Mouse (Mus musculus): ENCODE data around the gene Lrrc51. TPM values are rescaled to one million over a fixed set of nuclear protein-coding genes. Genes with fewer than 3 reads are reported as not detected.
"Not testable (repeated sequence)": the region's sequence is repeated elsewhere in the genome, so short reads cannot be mapped to it uniquely, and the experiment has no call there.

Lrrc51 gene
- polyA plus RNA-seq, 1 experiment: 8.8 TPM

DNA sequence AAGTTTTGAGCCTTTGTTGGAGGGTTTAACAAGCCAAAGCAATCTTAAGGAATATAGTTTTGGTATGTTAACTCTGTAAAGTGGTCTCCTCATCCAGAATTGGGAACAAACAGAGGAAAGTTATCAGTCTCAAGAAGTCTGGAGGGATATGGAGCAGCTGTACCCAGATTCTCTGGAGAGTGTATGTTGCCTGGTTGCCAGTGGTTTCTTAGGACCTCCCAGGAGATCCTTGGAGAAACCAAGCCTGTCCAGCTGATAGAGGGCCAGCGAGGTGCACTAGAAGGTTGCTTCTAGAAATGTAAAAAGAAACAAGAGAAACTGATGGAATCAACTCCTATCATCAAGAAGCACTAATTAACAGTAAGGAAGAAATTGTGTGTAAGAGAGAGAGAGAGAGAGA, 18.0 kb upstream of the Lrrc51 start:
- Histone ChIP-seq H3K4me2 (ENCODE audit: low read depth) (peak overlapping the region; percentile 52), H3K4me3 (no peak overlapping the region), H3K36me3 (ENCODE audit: control insufficient read depth, insufficient read depth) (no peaks in the 10 kb centered on the region), H3ac (ENCODE audit: control insufficient read depth, insufficient read length) (no peak overlapping the region), H3K79me2 (ENCODE audit: control insufficient read depth, insufficient read depth) (peaks cover 60% of the 10 kb centered on the region), H3K27me3 (ENCODE audit: control insufficient read depth, insufficient read depth, insufficient read length) (no peaks in the 10 kb centered on the region)
- TF ChIP-seq CEBPB (IDR thresholded peaks at IDR 0.05; ENCODE audit: insufficient read depth, poor library complexity, severe bottlenecking) (no peak), MAX (IDR thresholded peaks at IDR 0.05; ENCODE audit: low read depth) (no peak), E2F4 (IDR thresholded peaks at IDR 0.05; ENCODE audit: insufficient read depth) (no peak), MYOD1 (IDR thresholded peaks at IDR 0.05; ENCODE audit: control insufficient read depth in 1 of 3, insufficient read length in 2 of 3, low read depth in 2 of 3) (no peak), TCF3 (IDR thresholded peaks at IDR 0.05; ENCODE audit: insufficient read length, low read depth) (no peak)

DNA sequence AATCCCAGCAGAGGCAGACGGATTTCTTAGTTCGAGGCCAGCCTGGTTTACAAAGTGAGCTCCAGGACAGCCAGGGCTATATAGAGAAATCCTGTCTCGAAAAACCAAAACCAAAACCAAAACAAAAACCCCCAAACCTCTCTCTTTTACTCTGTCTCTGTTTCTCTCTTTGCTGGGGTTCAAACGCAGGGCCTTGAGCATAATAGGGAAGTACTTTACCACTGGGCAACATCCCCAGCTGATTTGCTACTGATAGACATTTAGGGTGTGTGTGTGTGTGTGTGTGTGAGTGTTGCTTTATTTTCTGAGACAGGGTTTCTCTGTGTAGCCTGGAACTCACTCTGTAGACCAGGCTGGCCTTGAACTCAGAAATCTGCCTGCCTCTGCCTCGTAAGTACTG, 15.3 kb upstream of the Lrrc51 start:
- H3K4me2 ChIP-seq (ENCODE audit: low read depth); H3K4me3 ChIP-seq; H3K36me3 ChIP-seq (ENCODE audit: control insufficient read depth, insufficient read depth); H3K27me3 ChIP-seq (ENCODE audit: control insufficient read depth, insufficient read depth, insufficient read length); H3ac ChIP-seq (ENCODE audit: control insufficient read depth, insufficient read length): not testable (repeated sequence)
- peaks cover 48% of the 10 kb centered on the region for H3K79me2 ChIP-seq (ENCODE audit: control insufficient read depth, insufficient read depth)

DNA sequence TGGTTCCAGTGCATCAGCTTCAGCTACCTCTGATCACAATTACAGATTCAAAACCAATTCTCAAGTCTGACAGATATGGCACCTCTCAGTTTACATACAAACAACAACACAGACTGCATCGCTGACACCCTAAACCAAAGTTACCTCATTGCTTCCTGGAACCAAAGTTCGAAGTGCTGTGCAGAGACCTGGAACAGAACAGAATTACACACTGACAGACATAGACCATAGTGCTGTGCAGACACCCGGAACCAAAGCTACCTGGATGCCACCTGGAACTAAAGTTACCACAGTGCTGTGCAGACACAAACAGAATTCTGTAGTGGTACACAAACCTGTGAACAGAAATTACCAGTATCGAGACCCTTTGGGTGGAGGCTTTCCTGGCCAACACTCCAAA, 6.1 kb upstream of the Lrrc51 start:
- TF ChIP-seq TCF12 (IDR thresholded peaks at IDR 0.05; ENCODE audit: insufficient read depth, poor library complexity, severe bottlenecking) (no peak), REST (IDR thresholded peaks at IDR 0.05; ENCODE audit: insufficient read depth, insufficient read length) (no peak), POLR2AphosphoS2 (IDR thresholded peaks at IDR 0.05; ENCODE audit: insufficient read length, low read depth) (no peak)
- Histone ChIP-seq H3ac (ENCODE audit: control insufficient read depth, insufficient read length) (no peak overlapping the region), H3K4me2 (ENCODE audit: low read depth) (no peak overlapping the region), H3K4me3 (no peak overlapping the region), H3K36me3 (ENCODE audit: control insufficient read depth, insufficient read depth) (no peaks in the 10 kb centered on the region), H3K27me3 (ENCODE audit: control insufficient read depth, insufficient read depth, insufficient read length) (no peaks in the 10 kb centered on the region), H3K79me2 (ENCODE audit: control insufficient read depth, insufficient read depth) (peaks cover 72% of the 10 kb centered on the region)

DNA sequence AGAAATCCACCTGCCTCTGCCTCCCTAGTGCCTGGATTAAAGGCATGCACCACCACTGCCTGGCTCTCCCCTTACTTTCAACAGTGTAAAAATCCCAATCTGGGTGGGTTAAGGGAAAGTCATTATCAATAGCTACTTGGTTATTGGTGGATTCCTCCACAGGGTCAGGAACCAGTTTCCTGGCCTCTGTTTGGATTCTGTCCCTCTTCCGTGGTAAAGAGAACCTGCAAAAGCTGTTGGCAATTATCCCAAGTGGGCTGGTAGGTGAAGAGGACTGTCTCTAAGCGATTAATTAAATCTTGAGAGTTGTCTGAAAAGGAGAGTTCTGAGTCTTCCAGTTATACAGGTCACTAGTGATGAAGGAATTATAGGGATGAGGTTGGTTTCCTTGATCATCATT, 4.7 kb upstream of the Lrrc51 start:
- TF ChIP-seq TCF3 (IDR thresholded peaks at IDR 0.05; ENCODE audit: insufficient read length, low read depth) (no peak), E2F4 (IDR thresholded peaks at IDR 0.05; ENCODE audit: insufficient read depth) (no peak), POLR2A (IDR thresholded peaks at IDR 0.05; ENCODE audit: insufficient read length, low read depth) (no peak), MYOG (IDR thresholded peaks at IDR 0.05; ENCODE audit: control insufficient read depth in 1 of 3, insufficient read depth in 1 of 3, insufficient read length in 2 of 3, low read depth in 2 of 3) (no peak), CEBPB (IDR thresholded peaks at IDR 0.05; ENCODE audit: insufficient read depth, poor library complexity, severe bottlenecking) (no peak), MAX (IDR thresholded peaks at IDR 0.05; ENCODE audit: low read depth) (no peak), USF1 (IDR thresholded peaks at IDR 0.05; ENCODE audit: low read depth) (no peak), POLR2AphosphoS2 (IDR thresholded peaks at IDR 0.05; ENCODE audit: insufficient read length, low read depth) (no peak), REST (IDR thresholded peaks at IDR 0.05; ENCODE audit: insufficient read depth, insufficient read length) (no peak)
- Histone ChIP-seq H3K79me2 (ENCODE audit: control insufficient read depth, insufficient read depth) (peaks cover 82% of the 10 kb centered on the region), H3K4me2 (ENCODE audit: low read depth) (no peak overlapping the region), H3K36me3 (ENCODE audit: control insufficient read depth, insufficient read depth) (no peaks in the 10 kb centered on the region), H3K4me3 (no peak overlapping the region), H3K27me3 (ENCODE audit: control insufficient read depth, insufficient read depth, insufficient read length) (no peaks in the 10 kb centered on the region), H3ac (ENCODE audit: control insufficient read depth, insufficient read length) (no peak overlapping the region)

DNA sequence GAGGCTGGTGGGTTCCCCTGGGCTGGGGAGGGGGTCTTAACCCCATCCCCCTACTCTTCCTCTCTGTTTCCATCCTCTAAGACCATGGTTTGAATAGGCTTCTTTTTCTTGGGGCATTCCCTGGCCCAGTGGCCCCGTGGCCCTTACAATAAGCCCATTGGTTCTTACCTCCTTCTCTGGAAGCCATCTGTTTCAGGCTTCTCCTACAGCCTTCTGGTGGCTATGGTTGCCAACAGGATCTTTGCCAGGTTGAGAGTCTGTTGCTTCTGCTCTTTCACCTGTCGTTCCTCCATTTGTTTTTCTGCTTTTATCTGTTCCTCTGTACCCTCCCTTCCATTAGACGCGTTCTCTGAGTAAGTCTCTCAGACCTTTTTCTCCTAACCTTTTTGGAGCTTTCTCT, 3.9 kb upstream of the Lrrc51 start:
- no peak overlapping the region for H3ac ChIP-seq (ENCODE audit: control insufficient read depth, insufficient read length)

DNA sequence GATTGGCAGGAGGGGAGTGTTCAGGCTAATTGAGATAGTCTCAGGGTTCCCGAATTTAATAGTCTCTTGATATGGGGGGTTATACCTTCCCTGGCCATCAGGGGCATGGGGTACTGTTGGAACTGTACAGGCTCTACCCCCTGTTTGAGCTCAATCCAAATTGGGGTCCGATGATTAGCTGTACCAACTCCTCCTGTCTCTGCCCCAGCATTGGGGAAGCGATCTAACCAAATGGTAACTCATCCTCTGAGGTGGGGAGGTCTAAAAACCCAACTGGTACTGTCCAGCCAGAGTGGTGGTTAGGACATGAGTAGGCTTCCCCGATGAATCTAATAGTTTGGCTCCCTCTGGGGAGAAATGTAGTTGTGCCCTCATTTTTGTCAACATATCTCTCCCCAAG, 3.3 kb upstream of the Lrrc51 start:
- no peak for TF ChIP-seq TCF12 (IDR thresholded peaks at IDR 0.05; ENCODE audit: insufficient read depth, poor library complexity, severe bottlenecking)
- TF ChIP-seq USF1 (IDR thresholded peaks at IDR 0.05; ENCODE audit: low read depth): no peak
- no peak for TF ChIP-seq E2F4 (IDR thresholded peaks at IDR 0.05; ENCODE audit: insufficient read depth)
- no peak for TF ChIP-seq MYOG (IDR thresholded peaks at IDR 0.05; ENCODE audit: control insufficient read depth in 1 of 3, insufficient read depth in 1 of 3, insufficient read length in 2 of 3, low read depth in 2 of 3)
- TF ChIP-seq CEBPB (IDR thresholded peaks at IDR 0.05; ENCODE audit: insufficient read depth, poor library complexity, severe bottlenecking): no peak
- no peak for TF ChIP-seq TCF3 (IDR thresholded peaks at IDR 0.05; ENCODE audit: insufficient read length, low read depth)
- no peak for TF ChIP-seq MAX (IDR thresholded peaks at IDR 0.05; ENCODE audit: low read depth)
- TF ChIP-seq POLR2AphosphoS2 (IDR thresholded peaks at IDR 0.05; ENCODE audit: insufficient read length, low read depth): no peak
- no peak overlapping the region for H3K4me2 ChIP-seq (ENCODE audit: low read depth)
- peaks cover 91% of the 10 kb centered on the region for H3K79me2 ChIP-seq (ENCODE audit: control insufficient read depth, insufficient read depth)
- no peak overlapping the region for H3ac ChIP-seq (ENCODE audit: control insufficient read depth, insufficient read length)
- H3K4me3 ChIP-seq: no peak overlapping the region
- H3K36me3 ChIP-seq (ENCODE audit: control insufficient read depth, insufficient read depth): no peaks in the 10 kb centered on the region
- no peaks in the 10 kb centered on the region for H3K27me3 ChIP-seq (ENCODE audit: control insufficient read depth, insufficient read depth, insufficient read length)

More for the DNA sequence above, 3.9 kb upstream of the Lrrc51 start:
- TF ChIP-seq POLR2AphosphoS2 (IDR thresholded peaks at IDR 0.05; ENCODE audit: insufficient read length, low read depth) (no peak), REST (IDR thresholded peaks at IDR 0.05; ENCODE audit: insufficient read depth, insufficient read length) (no peak), MYOG (IDR thresholded peaks at IDR 0.05; ENCODE audit: control insufficient read depth in 1 of 3, insufficient read depth in 1 of 3, insufficient read length in 2 of 3, low read depth in 2 of 3) (no peak), USF1 (IDR thresholded peaks at IDR 0.05; ENCODE audit: low read depth) (no peak), SRF (IDR thresholded peaks at IDR 0.05; ENCODE audit: control insufficient read depth, insufficient read length, low read depth) (no peak), CEBPB (IDR thresholded peaks at IDR 0.05; ENCODE audit: insufficient read depth, poor library complexity, severe bottlenecking) (no peak), MAX (IDR thresholded peaks at IDR 0.05; ENCODE audit: low read depth) (no peak), MYOD1 (IDR thresholded peaks at IDR 0.05; ENCODE audit: control insufficient read depth in 1 of 3, insufficient read length in 2 of 3, low read depth in 2 of 3) (no peak), TCF12 (IDR thresholded peaks at IDR 0.05; ENCODE audit: insufficient read depth, poor library complexity, severe bottlenecking) (no peak), E2F4 (IDR thresholded peaks at IDR 0.05; ENCODE audit: insufficient read depth) (no peak), TCF3 (IDR thresholded peaks at IDR 0.05; ENCODE audit: insufficient read length, low read depth) (no peak), POLR2A (IDR thresholded peaks at IDR 0.05; ENCODE audit: insufficient read length, low read depth) (no peak)
- peaks cover 89% of the 10 kb centered on the region for H3K79me2 ChIP-seq (ENCODE audit: control insufficient read depth, insufficient read depth)
- no peak overlapping the region for H3K4me3 ChIP-seq
- no peak overlapping the region for H3K4me2 ChIP-seq (ENCODE audit: low read depth)
- no peaks in the 10 kb centered on the region for H3K36me3 ChIP-seq (ENCODE audit: control insufficient read depth, insufficient read depth)
- no peaks in the 10 kb centered on the region for H3K27me3 ChIP-seq (ENCODE audit: control insufficient read depth, insufficient read depth, insufficient read length)

Data from myocyte (in vitro differentiated cells).